Mouse (Mus musculus): ENCODE measurements around the gene Piwil1. TPM values are rescaled to one million over a fixed set of nuclear protein-coding genes. Genes with fewer than 3 reads are reported as not detected.

Piwil1 gene
- polyA plus RNA-seq, 1 experiment from 2014 or later, result not detected

DNA sequence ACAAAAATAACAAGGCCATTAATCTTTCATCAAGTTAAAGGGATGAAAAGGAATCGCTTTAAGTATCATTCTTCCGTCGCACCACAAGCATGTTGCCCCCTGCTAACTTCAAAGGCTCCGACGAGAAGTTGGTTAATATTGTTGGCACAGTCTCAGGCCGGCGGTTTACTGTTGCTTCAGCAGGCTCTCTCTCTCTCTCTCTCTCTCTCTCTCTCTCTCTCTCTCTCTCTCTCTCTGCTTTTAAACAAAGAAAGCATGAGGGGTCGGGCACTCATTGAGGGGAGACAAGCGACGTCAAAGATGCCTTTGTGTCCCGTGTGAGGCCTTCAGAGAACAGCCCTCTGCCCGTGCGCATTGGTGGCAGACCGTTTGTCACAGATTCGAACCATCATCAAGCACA is 17.7 kb upstream of the Piwil1 start:
- H3K9me3 ChIP-seq (replicated peaks), result peaks cover 17% of the 10 kb centered on the region; the same call in 1 of the 2 replicates
- H3K27ac ChIP-seq, result no peak overlapping the region
- no peak for ATAC-seq
- H3K4me1 ChIP-seq, result peaks cover 13% of the 10 kb centered on the region
- H3K4me2 ChIP-seq, result peak overlapping the region; percentile 36
- no peak overlapping the region for H3K9ac ChIP-seq
- peaks cover 11% of the 10 kb centered on the region; the same call in 1 of the 2 replicates for H3K27me3 ChIP-seq
- H3K4me3 ChIP-seq, result no peak overlapping the region
- under 1% methylated on average over 15 of the region's 15 CpGs for WGBS
- H3K36me3 ChIP-seq (ENCODE audit: poor library complexity, severe bottlenecking), result no peaks in the 10 kb centered on the region

DNA sequence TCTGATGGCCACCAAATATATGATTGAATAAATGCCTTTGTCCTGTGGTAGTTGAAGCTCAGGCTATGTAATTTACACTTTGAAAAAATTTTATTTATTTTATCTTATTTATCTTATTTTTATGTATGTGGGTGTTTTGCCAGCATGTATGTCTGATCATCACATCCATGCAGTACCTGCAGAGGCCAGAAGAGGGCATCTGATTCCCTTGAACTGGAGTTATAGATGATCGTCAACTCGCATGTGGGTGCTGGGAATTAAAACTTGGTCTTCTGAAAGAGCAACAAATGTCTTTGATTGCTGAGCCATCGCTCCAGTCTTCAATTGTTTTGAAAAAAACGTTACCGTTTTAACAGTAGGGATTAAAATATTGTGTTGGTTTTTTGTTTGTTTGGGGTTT is 15.2 kb upstream of the Piwil1 start:
- Histone ChIP-seq H3K4me2 (no peak overlapping the region), H3K4me3 (no peak overlapping the region), H3K4me1 (peaks cover 13% of the 10 kb centered on the region), H3K36me3 (ENCODE audit: poor library complexity, severe bottlenecking) (no peaks in the 10 kb centered on the region), H3K27me3 (peaks cover 11% of the 10 kb centered on the region; the same call in 1 of the 2 replicates), H3K9me3 (replicated peaks) (peaks cover 17% of the 10 kb centered on the region; the same call in 1 of the 2 replicates), H3K27ac (no peak overlapping the region), H3K9ac (no peak overlapping the region)
- no peak for ATAC-seq
- WGBS, result 87% methylated on average over 5 of the region's 5 CpGs

DNA sequence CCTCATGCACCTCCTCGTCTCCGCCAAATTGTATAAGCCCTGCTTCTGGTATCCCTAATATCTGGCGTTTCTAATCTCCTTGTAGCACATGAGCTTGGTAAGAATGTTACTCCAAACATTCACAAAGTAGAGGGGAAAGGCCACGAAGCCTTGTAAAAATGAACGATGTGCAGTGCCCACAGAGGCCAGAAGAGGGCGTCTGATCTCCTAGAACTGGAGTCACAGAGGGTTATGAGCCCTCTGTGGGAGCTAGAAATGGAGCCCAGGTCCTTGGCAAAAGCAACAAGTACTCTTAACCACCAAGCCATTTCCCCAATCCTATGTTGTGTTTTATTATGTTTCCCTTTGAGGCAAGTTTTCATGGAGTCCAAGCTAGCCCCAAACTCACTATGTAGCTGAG is 8.2 kb upstream of the Piwil1 start:
- WGBS, result 75% methylated on average over 6 of the region's 6 CpGs

DNA sequence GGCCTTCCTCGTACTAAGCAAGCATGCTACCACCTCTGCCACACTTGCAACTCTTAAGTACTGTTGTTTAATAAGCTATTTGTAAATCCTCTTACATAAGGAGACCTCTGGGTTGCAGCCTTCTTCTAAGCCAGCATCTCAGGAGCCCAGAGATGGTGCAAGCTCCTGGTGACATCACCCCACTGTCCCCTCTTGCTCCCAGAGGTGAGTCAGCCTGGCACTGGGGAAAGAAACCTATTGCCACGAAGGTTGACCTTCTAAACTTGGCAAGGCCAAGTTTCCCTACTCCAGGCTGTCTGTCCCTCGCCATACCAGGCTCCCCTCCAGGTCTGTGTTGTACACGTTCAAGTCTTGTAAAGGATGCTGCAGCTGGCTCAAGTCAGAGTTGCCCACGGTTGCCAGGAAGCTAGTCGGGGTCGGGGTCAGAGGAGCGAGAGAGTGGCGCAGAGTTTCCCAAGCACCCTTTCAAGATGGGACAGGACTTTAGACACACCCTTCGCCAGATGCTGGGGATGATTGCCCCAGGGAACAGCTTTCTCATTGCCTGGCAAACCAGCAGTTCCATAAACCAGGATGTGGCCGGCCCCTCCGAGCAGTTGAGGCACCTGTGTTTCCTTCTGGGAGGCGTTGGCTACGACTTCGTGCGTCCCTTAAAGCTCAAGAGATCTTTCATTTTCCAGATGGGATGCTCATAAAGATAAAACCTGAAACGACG is 7.6 kb upstream of the Piwil1 start:
- ATAC-seq, result no peak

More for the DNA sequence above, 8.2 kb upstream of the Piwil1 start:
- Histone ChIP-seq H3K4me2 (no peak overlapping the region), H3K9me3 (replicated peaks) (no peaks in the 10 kb centered on the region), H3K27me3 (peaks cover 25% of the 10 kb centered on the region), H3K36me3 (ENCODE audit: poor library complexity, severe bottlenecking) (no peaks in the 10 kb centered on the region), H3K4me3 (no peak overlapping the region), H3K27ac (no peak overlapping the region), H3K9ac (no peak overlapping the region), H3K4me1 (no peaks in the 10 kb centered on the region)
- no peak for ATAC-seq

DNA sequence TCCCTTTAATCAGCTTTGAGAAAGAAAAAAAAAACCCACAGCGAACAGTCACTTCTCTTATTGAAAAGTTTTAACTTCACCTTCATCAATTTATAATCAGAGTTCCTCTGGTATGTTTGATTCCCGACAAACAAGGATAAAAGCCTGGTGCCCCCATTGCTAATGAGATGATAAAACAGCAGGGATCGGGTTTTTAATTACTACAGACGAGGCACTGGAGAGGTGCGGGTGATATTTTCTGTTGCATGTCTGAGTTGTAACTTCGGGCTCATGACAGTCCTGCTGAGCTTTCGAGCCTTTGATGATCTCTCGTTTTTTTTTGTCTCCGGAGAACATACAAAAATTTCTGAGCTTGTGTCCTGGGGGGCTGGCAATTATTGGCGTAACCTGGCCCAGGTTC is 5.5 kb upstream of the Piwil1 start:
- Histone ChIP-seq H3K9me3 (replicated peaks) (no peaks in the 10 kb centered on the region), H3K9ac (no peak overlapping the region), H3K27me3 (peaks cover 25% of the 10 kb centered on the region), H3K27ac (no peak overlapping the region), H3K4me3 (no peak overlapping the region), H3K36me3 (ENCODE audit: poor library complexity, severe bottlenecking) (no peaks in the 10 kb centered on the region), H3K4me1 (no peaks in the 10 kb centered on the region), H3K4me2 (peak overlapping the region; percentile 11; the same call in 1 of the 2 replicates)
- ATAC-seq, result no peak
- WGBS, result 28% methylated on average over 10 of the region's 10 CpGs

More for the DNA sequence above, 7.6 kb upstream of the Piwil1 start:
- Histone ChIP-seq H3K4me1 (no peaks in the 10 kb centered on the region), H3K27ac (no peak overlapping the region), H3K9me3 (replicated peaks) (no peaks in the 10 kb centered on the region), H3K4me3 (no peak overlapping the region), H3K4me2 (no peak overlapping the region), H3K27me3 (peaks cover 25% of the 10 kb centered on the region), H3K9ac (no peak overlapping the region), H3K36me3 (ENCODE audit: poor library complexity, severe bottlenecking) (no peaks in the 10 kb centered on the region)
- WGBS, result 90% methylated on average over 18 of the region's 18 CpGs

DNA sequence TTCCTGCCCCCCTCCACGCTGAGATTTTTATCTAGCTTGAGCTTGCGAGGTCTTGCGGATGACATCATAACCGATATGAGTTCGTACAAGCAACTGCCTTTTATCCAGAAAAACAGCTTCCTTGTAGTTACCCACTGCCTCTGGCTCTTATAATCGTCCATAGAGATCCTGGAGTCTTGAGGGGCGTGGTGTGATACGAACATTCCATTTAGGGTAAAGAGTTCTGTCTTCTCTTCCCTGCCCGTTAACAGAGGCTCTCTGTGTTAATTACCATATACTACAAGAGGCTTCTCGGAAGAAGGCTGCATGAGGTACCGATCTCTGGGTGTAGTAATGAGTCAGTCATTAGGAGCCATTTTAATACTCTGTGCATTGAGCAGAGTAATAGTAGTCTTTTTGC is 1.6 kb upstream of the Piwil1 start:
- Histone ChIP-seq H3K27ac (no peak overlapping the region), H3K4me1 (0 out of 2 replicates have a peak, but pooled peaks cover 6% of the 10 kb centered on the region), H3K9ac (no peak overlapping the region), H3K36me3 (ENCODE audit: poor library complexity, severe bottlenecking) (no peaks in the 10 kb centered on the region), H3K27me3 (peaks cover 19% of the 10 kb centered on the region), H3K4me2 (no peak overlapping the region), H3K4me3 (no peak overlapping the region), H3K9me3 (replicated peaks) (no peaks in the 10 kb centered on the region)
- WGBS, result 60% methylated on average over 11 of the region's 11 CpGs
- ATAC-seq, result no peak

DNA sequence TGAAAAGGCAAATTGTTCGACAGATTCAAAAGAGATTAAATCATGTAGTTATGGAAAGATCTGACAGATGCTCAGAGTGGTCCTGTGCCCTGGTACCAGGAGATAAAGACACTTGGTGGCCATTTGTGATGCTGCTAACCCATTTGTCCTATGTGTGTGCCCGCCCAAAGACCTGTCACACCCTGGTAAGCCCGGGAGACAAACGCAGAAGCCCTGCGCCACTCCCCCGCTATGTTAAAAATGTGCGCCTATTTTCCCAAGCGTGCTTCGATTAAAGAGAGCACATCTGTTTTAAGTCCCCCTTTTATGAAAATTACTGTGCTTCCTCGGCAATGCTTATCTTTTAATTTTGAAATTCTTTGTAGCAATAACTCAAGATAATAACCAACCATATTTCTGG is 1.4 kb downstream of the Piwil1 start:
- no peak for ATAC-seq
- H3K27ac ChIP-seq, result no peak overlapping the region
- H3K4me1 ChIP-seq, result 0 out of 2 replicates have a peak, but pooled peaks cover 6% of the 10 kb centered on the region
- no peaks in the 10 kb centered on the region for H3K36me3 ChIP-seq (ENCODE audit: poor library complexity, severe bottlenecking)
- H3K4me3 ChIP-seq, result no peak overlapping the region
- no peak overlapping the region; the same call in 1 of the 2 replicates for H3K4me2 ChIP-seq
- no peaks in the 10 kb centered on the region for H3K27me3 ChIP-seq
- WGBS, result 11% methylated on average over 10 of the region's 10 CpGs
- no peak overlapping the region for H3K9ac ChIP-seq
- H3K9me3 ChIP-seq (replicated peaks), result peaks cover 6% of the 10 kb centered on the region

DNA sequence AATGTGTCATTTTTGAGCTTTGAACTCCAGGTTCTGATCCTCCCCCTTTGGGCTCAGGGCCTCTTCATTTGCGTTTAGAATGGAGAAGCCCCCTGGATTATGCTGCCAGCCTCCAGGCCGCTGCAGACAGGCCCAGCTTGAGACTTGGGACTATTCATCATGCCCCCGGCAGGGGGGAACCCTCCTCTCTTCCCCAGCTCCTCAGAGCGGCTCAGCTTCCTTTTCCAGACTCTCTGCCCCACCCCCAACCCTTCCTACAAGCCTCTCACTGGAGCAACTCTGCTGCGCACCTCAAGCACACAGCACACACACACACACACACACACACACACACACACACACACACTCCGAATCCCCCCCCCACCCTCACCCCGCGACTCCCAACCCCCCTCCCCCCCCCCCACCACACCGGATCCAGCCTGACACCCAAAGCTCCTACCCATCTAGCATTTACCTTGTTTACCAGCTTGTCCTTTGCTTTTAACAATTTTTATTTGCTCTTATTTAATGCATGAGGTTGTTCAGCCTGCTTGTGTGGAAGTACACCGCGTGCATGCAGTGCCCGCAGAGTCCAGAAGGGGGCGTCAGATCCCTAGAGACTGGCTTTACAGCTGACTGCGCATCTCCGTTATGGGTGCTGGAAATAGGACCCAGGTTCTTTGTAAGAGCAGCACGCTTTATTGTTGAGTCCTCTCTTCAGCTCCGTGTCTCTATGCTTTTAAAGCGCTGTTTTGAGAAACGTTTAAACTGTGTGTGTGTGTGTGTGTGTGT is 2.0 kb downstream of the Piwil1 start:
- H3K9ac ChIP-seq, result no peak overlapping the region
- peaks cover 6% of the 10 kb centered on the region for H3K9me3 ChIP-seq (replicated peaks)
- 0 out of 2 replicates have a peak, but pooled peaks cover 6% of the 10 kb centered on the region for H3K4me1 ChIP-seq
- no peak overlapping the region for H3K4me3 ChIP-seq
- no peaks in the 10 kb centered on the region for H3K27me3 ChIP-seq
- H3K27ac ChIP-seq, result no peak overlapping the region
- peak; percentile 68 for ATAC-seq
- H3K36me3 ChIP-seq (ENCODE audit: poor library complexity, severe bottlenecking), result no peaks in the 10 kb centered on the region
- 41% methylated on average over 15 of the region's 19 CpGs for WGBS
- H3K4me2 ChIP-seq, result no peak overlapping the region; the same call in 1 of the 2 replicates

DNA sequence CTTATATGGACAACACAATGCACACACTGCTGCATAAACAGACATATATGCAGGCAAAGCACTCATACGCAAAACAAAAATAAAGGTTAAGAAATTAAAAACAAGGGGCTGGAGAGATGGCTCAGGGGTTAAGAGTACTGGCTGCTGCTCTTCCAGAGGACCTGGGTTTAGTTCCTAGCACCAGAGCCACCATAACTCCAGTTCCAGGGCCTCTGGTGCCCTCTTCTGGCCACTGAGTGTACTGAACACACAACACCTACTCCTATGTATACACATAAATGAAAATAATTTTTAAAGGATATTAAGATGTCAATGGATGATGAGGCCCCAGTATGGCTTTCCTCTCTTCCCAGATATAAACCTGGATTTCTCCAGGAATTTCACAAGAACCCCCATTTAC is 4.1 kb downstream of the Piwil1 start:
- WGBS, result 100% methylated on average over 1 of the region's 1 CpGs
- no peak overlapping the region for H3K4me3 ChIP-seq
- H3K27me3 ChIP-seq, result no peaks in the 10 kb centered on the region
- ATAC-seq, result no peak
- no peak overlapping the region for H3K4me2 ChIP-seq
- H3K36me3 ChIP-seq (ENCODE audit: poor library complexity, severe bottlenecking), result no peaks in the 10 kb centered on the region
- no peak overlapping the region for H3K9ac ChIP-seq
- H3K27ac ChIP-seq, result no peak overlapping the region
- H3K9me3 ChIP-seq (replicated peaks), result peaks cover 6% of the 10 kb centered on the region
- H3K4me1 ChIP-seq, result 0 out of 2 replicates have a peak, but pooled peaks cover 6% of the 10 kb centered on the region

DNA sequence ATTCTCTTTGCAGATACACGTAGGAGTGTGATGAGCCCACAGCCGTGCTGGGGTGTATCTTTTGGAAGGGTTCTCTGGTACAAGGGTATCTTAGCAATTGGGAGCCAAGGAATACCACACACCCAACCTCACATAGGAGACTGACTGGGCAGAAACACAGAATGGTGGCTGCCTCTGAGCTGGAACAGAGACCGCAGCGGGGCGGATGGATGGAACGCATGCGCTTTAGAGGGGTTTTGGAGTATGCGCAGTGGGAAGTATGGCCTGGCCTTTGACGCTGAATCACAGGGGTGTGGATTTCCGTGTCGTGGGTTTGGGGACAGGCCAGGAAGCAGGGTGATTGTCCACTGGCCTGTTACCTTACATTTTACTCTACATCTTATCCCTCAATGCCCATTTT is 4.9 kb downstream of the Piwil1 start:
- H3K4me3 ChIP-seq, result no peak overlapping the region
- H3K9me3 ChIP-seq (replicated peaks), result peaks cover 6% of the 10 kb centered on the region
- no peak overlapping the region for H3K4me2 ChIP-seq
- no peaks in the 10 kb centered on the region for H3K27me3 ChIP-seq
- no peaks in the 10 kb centered on the region for H3K36me3 ChIP-seq (ENCODE audit: poor library complexity, severe bottlenecking)
- no peak overlapping the region for H3K27ac ChIP-seq
- no peak overlapping the region for H3K9ac ChIP-seq
- WGBS, result 95% methylated on average over 11 of the region's 11 CpGs
- 0 out of 2 replicates have a peak, but pooled peaks cover 6% of the 10 kb centered on the region for H3K4me1 ChIP-seq
- ATAC-seq, result no peak

DNA sequence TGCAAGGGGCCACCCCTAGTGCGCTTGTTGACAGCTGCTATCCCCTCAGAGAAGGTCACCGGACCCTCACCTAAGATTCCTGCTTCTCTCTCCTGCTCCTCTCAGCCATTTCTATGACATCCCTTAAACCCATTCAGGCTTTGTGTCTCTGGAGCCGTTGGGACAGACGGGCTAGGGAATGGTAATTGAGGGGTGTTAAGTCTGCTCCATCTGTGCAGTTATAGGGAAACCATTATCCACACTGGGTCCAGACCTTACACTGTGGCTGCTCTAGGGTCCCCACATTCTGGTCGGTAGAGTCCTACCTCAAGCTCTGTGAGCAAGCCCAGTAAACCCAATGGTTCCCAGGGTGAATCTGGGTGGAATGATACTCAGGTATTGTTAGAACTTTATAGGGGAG is 6.6 kb downstream of the Piwil1 start:
- no peak overlapping the region for H3K4me3 ChIP-seq
- H3K36me3 ChIP-seq (ENCODE audit: poor library complexity, severe bottlenecking), result no peaks in the 10 kb centered on the region
- no peaks in the 10 kb centered on the region for H3K27me3 ChIP-seq
- no peak overlapping the region for H3K9ac ChIP-seq
- 0 out of 2 replicates have a peak overlapping the region, but pooled peaks have one; percentile 31 for H3K27ac ChIP-seq
- H3K9me3 ChIP-seq (replicated peaks), result peaks cover 6% of the 10 kb centered on the region
- peak; percentile 58; the same call in 1 of the 2 replicates for ATAC-seq
- H3K4me1 ChIP-seq, result 0 out of 2 replicates have a peak, but pooled peaks cover 3% of the 10 kb centered on the region
- H3K4me2 ChIP-seq, result no peak overlapping the region
- 69% methylated on average over 5 of the region's 5 CpGs for WGBS

DNA sequence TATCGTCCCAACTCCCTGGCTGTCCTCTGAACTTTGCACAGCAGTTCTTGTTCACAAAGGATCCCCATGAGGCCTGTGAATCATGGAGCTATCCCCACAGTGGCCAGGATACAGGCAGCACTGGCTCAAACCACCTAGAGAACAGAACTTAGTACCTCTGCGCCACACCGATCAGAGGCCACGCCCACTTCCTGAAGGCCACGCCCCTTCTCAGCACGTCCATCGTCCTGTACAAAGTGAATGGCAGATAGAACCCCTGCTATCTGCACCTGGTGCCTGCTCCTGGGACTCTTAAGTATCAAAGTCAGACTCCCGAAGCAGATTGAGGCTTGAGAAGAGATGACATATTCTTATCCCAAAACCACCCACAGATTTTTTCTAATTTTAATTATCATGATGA is 8.3 kb downstream of the Piwil1 start:
- no peak overlapping the region for H3K9ac ChIP-seq
- H3K4me3 ChIP-seq, result no peak overlapping the region
- H3K36me3 ChIP-seq (ENCODE audit: poor library complexity, severe bottlenecking), result no peaks in the 10 kb centered on the region
- H3K4me1 ChIP-seq, result no peaks in the 10 kb centered on the region
- no peak overlapping the region for H3K27ac ChIP-seq
- H3K4me2 ChIP-seq, result no peak overlapping the region
- H3K9me3 ChIP-seq (replicated peaks), result peaks cover 6% of the 10 kb centered on the region
- no peak for ATAC-seq
- no peaks in the 10 kb centered on the region for H3K27me3 ChIP-seq
- WGBS, result 24% methylated on average over 8 of the region's 8 CpGs

Measured in forebrain, embryonic 13.5 days (tissue).